Mouse (Mus musculus): Measurements from ENCODE around the gene Zfp512b.

DNA sequence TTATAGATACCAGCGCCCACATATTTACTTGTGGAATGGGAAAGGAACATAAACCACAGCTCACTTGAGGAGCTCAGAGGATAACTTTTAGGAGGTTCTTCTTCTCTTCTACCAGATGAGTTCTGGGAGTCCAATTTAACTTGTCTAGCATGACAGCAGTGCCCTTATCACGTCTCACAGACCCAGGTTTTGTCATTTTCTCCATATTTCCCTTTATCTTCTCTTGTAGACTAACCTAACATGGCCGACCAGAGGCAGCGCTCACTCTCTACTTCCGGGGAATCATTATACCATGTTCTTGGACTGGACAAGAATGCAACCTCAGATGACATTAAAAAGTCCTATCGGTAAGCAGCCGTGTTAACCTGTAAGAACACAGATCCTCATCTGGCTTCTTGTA lies 46.5 kb downstream of the Zfp512b start:
- no peak for TF ChIP-seq POLR2A (IDR thresholded peaks at IDR 0.05; ENCODE audit: low read depth, low read length)
- no peak for TF ChIP-seq MAX (IDR thresholded peaks at IDR 0.05; ENCODE audit: low read length)
- TF ChIP-seq RCOR1 (conservative IDR thresholded peaks at IDR 0.05; ENCODE audit: low read depth, low read length): no peak
- TF ChIP-seq USF1 (IDR thresholded peaks at IDR 0.05; ENCODE audit: low read depth, low read length): no peak
- TF ChIP-seq E2F4 (IDR thresholded peaks at IDR 0.05; ENCODE audit: insufficient replicate concordance, low read depth, low read length): no peak
- no peak for TF ChIP-seq MEF2A (IDR thresholded peaks at IDR 0.05; ENCODE audit: borderline replicate concordance, low read depth, low read length)
- TF ChIP-seq EP300 (IDR thresholded peaks at IDR 0.05; ENCODE audit: low read length): no peak

Measured in CH12.LX (cell line).